Mouse (Mus musculus): ENCODE results near the gene Cdkn2a. TPM values are rescaled to one million over a fixed set of nuclear protein-coding genes. Genes with fewer than 3 reads are reported as not detected.

Cdkn2a gene
- total RNA-seq, 2 experiments from 2014 or later = 0.37 TPM; not detected in 1

DNA sequence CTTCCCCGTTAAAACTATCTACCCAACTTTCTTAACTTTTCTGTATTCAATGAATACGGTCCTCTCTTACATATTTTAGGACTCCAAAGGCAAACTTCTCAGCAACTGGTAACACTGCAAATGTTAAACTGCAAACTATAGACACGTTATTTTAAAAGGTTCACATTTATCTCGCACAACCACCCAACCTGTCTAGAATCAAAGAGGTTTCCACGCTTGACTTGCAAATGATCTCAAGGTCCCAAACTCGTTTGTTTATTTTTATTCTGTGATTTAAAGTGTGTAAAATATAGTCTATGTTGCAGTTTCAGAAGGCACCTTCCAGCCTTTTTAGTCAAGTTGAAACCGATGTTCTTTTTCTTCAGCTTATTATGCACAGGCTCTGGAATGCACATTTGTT lies 13.2 kb downstream of the Cdkn2a start:
- no peak for DNase-seq (ENCODE audit: low spot score in 2 of 2)
- intact Hi-C loops (cut with DNase I) = no loop called here

DNA sequence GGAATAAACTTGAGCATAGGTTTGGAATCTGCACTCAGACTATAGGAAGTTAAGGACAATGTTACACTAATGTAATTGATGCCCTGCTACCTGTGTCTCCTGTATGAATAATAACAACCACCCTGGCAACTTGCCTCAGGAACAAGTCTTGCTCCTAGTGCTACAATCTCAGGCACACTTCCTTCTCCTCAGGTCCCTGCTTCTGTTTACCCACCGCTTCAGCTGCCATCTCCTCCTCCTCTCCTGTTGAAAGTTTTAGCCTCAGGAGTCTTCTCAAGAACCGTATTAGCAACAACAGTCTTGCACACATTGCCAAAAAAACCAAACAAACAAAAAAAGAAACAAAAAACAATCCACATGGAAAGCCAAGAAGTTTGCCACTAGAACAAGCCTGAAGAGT lies 14.8 kb downstream of the Cdkn2a start:
- no peak for DNase-seq (ENCODE audit: low spot score in 2 of 2)
- intact Hi-C loops (cut with DNase I) = no loop called here

DNA sequence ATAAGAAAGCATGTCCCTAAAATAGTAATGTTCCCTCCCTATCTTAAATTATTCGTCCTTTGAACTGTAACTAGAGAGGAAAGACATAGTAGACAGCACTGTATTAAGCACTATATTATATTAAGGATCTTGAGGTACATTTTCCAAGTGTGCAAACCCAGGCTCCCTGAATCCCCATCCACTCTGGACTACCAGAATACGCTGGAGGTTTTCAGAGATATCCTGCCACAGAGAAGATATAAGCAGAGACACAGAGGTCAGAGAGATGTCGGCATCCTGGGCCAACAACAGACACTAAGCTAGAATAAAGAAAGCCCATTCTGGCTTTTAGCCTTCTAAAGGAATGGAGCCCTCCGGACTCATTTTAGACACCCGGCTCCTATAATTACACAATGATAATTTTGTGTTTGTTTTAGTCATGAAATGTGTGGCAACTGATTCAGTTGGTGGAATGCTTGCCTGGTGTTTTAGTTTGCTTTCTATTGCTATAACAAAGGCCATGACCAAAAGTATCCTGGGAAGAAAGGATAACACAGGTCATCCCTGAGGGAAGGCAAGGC lies 17.0 kb downstream of the Cdkn2a start:
- intact Hi-C loops (cut with DNase I) = no loop called here

DNA sequence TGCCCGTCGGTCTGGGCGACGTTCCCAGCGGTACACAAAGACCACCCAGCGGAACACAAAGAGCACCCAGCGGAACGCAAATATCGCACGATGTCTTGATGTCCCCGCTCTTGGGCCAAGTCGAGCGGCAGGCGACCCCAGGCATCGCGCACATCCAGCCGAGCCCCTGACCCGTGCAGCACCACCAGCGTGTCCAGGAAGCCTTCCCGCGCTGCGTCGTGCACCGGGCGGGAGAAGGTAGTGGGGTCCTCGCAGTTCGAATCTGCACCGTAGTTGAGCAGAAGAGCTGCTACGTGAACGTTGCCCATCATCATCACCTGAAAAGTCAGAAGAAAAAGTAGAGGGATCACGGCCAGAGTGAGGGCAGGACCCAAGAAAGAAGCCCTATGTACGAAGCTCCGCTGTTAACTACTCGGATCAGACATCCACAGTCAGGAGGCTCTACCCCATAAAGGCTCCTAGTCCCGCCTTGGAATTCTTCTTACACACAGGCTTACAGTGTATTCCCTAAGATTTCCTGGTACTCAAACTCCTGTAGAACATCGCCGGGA lies 17.7 kb downstream of the Cdkn2a start:
- no peak for DNase-seq (ENCODE audit: low spot score in 2 of 2)
- intact Hi-C loops (cut with DNase I) = no loop called here

More for the DNA sequence above, 17.0 kb downstream of the Cdkn2a start:
- DNase-seq (ENCODE audit: low spot score in 2 of 2) = no peak

DNA sequence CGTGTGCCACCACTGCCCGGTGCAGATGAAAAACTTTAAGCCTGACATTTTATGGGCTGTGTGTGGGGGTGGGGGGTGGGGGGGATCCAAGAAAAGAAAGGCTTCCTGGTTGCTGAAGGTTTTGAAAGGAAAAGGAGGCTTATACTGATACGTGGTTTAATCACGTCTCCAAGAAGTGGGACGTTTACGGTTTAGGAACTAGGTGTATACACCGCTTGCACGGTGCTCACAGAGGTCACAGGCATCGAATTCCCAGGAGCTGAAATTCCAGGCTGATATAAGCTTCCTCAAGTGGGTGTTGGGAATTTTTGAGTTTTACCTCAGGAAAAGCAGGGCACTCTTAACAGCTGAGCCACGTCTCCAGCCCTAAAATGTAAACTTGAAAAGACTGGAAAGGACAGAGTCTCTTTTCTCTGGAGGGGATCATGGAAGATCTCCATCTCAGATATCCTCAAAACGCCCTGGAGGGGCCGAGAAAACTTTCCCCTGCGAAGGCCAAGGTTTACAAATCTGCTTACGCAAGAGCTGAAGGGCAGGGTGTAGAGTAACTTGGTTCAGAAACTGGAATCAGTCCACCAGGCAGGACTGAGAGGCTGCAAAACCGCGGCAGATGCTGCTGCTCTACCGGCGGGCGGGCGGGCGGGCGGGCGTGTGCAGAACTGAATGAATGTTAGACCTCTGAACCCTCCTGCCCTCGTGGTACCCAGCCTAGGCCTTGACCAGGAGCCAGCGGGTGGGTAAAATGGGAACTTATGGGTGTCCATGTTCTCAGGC lies 18.5 kb downstream of the Cdkn2a start:
- intact Hi-C loops (cut with DNase I) = no loop called here
- DNase-seq (ENCODE audit: low spot score in 2 of 2) = no peak

DNA sequence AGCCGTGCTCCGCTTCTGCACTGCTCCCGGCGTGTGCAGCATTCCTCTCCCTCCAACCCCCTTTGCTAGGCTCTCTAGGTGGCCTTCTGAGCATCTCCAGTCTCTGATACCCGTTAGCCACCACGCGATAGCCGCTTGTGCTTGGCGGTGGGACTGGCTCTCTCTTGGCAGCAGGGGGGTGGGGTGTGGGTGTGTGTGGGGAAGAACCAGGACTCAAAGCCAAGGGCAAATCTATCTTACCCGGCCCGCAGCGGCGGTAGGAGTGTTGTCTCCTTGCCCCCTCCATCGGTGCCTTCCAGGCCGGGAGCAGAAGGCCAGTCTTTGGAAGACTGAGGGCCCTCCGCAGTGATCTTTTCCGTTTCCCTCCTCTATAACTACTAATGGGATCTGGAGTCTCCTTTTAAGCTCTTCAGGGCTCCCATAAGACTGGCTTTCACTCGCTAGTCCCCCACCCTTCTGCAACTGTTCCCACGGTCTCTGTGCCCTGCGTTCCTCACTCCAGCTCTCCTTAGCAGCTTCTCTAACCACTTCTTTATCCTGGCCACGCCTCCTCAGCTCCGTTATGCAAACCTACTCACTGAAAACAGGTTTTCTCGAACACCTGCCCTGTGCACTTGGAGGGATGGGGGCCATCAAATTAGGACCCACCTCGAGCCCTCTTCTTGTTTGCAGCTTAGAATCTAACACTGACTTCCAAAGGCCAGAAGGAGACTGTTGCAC lies 19.5 kb downstream of the Cdkn2a start:
- intact Hi-C loops (cut with DNase I) = no loop called here
- no peak for DNase-seq (ENCODE audit: low spot score in 2 of 2)

DNA sequence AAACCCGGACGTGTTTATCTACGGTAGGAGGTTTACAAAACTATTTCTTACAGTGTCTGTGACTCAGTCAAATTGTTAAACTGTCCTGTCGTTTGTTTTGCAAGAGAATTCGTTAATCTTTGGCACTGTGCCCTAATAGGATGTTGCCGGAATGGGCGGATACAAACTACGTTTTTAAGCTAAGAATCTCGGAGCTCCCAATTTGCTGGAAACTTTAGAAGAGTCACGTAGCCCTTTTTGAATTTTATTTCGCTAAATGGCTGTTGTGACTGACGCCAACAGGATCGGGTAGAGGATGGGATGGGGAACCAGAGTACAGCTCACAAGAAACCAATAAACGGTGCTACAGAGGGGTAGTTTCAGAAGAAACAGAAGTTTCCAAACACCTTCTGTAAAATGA lies 20.4 kb downstream of the Cdkn2a start:
- intact Hi-C loops (cut with DNase I) = no loop called here
- DNase-seq (ENCODE audit: low spot score in 2 of 2) = no peak

DNA sequence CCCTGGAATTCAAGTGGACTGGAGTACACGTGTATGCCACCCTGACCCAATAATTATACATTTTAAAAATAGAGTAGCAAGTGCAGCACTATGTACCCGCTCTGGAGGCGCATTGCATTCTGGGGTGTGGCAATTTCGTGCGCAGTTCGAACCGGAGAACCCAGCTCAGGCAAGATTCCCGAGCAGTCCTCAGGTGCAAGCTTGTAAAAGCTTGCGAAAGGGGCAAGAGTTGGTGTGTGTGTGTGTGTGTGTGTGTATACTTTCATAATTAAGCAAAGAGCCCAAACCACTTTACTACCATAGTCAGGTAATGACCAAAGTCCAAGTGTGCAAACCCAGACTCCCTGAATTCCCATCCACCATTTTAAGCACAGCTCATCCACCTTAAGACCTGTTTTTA lies 20.9 kb downstream of the Cdkn2a start:
- intact Hi-C loops (cut with DNase I) = no loop called here
- DNase-seq (ENCODE audit: low spot score in 2 of 2) = no peak

DNA sequence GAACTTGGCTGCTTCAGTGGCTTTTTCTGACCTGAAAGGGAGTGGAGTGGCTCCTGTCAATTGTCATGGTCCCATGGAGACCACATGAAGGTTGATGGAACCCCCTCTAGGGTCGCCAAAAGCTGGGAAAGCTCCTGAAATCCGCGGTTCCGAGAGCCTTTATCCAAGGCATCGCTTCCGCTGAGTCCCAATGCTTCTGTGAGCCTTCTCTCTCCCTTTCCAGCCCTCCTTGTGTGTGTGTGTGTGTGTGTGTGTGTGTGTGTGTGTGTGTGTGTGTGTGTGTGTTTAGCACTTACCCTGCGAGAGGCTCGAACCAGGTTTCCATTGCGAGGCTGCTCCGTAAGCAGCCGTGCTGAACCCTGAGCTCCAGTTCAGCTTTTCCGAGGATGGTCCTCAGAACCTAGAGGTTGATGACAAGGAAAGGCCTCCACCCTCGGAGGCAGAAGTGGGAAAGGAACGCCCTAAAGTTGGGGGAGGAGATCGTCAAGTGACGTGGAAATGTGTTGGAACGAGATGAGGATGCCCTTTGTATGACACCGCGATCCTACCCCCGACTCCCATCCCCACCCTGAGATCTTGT lies 21.4 kb downstream of the Cdkn2a start:
- intact Hi-C loops (cut with DNase I) = no loop called here
- DNase-seq (ENCODE audit: low spot score in 2 of 2) = no peak

DNA sequence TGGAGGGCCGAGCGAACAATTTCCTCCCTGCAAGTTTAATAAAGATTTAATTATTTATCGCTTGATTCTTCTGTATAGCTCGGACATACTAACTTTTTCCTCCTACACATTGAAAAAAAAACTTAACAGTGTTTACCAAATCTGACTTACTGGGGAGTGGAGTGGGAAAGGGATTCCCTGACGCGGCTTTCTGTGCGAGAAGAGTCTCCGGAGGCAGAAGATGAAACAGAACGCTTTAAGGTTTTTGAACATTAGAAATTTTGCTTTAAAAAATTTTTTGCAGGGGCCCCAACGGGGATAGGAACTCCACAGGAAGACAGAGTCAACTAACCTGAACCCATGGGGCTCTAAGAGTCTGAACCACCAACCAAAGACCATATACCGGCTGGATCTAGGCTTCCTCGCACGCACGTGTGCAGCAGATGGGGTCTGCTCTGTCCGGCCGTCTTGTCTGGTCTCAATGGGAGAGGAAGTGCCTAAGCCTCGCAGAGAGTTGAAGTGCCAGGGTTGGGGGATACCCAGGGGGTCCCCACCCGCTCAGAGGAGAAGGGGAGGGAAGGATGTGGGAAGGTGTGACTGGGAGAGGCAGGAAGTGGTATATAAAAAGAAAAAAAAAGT lies 22.2 kb downstream of the Cdkn2a start:
- no peak for DNase-seq (ENCODE audit: low spot score in 2 of 2)
- intact Hi-C loops (cut with DNase I) = no loop called here

DNA sequence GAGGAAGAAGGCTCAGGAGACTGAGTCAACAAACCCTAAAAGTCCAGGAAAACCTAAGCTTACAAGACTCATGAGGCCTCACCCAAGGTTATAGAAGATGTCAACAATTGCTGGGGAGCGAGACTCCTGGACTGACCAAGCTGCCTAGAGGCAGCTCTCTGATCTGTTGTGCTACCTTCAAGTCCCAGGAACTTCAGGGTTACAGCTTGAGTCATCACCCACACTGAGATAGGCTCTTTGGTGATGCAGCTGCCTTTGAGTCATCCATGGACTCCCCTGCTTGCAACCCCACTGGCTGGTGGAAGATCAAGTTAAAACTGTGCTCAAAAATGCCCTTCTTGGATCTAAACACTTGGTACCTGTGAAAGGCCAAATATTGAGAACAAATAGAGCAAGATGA lies 36.7 kb downstream of the Cdkn2a start:
- no peak for DNase-seq (ENCODE audit: low spot score in 2 of 2)

DNA sequence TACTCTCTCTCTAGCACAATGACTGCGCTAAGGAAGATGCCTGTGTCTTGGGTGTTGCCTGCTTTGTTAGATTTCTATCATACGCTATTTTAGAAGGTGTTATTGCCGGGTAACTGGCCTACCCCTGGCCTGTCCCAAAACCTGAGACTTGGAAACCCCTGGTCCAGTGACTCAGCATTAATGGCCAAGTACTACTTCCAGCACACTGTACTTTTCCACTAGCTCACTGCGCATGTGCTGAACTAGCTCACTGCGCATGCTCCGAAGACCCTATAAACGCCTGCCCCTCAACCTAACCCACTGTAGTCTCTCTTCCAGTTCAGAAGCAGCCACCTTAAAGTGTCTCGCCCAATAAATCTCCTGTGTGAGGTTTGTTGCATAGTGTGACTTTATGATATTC lies 60.0 kb downstream of the Cdkn2a start:
- intact Hi-C loops (cut with DNase I) = no loop called here
- DNase-seq (ENCODE audit: low spot score in 2 of 2) = no peak

More for the DNA sequence above, 36.7 kb downstream of the Cdkn2a start:
- intact Hi-C loops (cut with DNase I) = no loop called here

Other genes with a start within 250 kb of the Cdkn2a start
- gene Mtap, start 157.5 kb downstream of the Cdkn2a start, total RNA-seq (2021) = 1 to 10 TPM; 8.8 to 9.4 TPM
- gene Cdkn2b, start 16.4 kb upstream of the Cdkn2a start, total RNA-seq (2021) = 1 to 10 TPM; 1.2 to 1.7 TPM

All from left cerebral cortex, postnatal 36 days (tissue).